Mouse (Mus musculus): ENCODE measurements around the gene Grasp. TPM values are rescaled to one million over a fixed set of nuclear protein-coding genes. Genes with fewer than 3 reads are reported as not detected.

Grasp gene
- total RNA-seq (2015) (0.98 and 1.1 TPM in 2 replicates), total RNA-seq (2017) (1.00 and 1.1 TPM in 2 replicates)

GRCm38 (mm10) chr15:101224006-101224906 is at the start of gene Grasp:
TSS of gene Grasp (plus strand) at chr15:101224188.
- ATAC-seq (replicated peaks; ENCODE audit: poor library complexity) = peak; percentile 81

GRCm38 (mm10) chr15:101174294-101175130 is 49.5 kb upstream of the Grasp start:
- ATAC-seq (replicated peaks; ENCODE audit: poor library complexity) = no peak

DNA sequence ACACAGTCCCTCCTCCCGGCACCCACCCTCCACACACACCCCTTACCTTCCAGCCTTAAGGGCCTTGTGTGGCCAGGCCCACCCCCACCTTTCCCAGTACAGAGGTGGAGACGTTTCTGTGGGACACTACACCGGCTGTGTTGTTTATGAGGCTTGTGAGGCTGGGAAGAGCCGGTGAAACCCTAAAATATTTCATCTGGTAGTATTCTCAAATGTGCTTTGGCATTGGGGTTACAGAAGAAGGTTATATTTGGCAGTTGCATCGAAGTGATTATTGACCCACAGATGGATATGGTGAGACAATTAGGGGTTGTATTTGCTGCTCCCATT is 48.9 kb upstream of the Grasp start:
- no peak for ATAC-seq (replicated peaks; ENCODE audit: poor library complexity)

DNA sequence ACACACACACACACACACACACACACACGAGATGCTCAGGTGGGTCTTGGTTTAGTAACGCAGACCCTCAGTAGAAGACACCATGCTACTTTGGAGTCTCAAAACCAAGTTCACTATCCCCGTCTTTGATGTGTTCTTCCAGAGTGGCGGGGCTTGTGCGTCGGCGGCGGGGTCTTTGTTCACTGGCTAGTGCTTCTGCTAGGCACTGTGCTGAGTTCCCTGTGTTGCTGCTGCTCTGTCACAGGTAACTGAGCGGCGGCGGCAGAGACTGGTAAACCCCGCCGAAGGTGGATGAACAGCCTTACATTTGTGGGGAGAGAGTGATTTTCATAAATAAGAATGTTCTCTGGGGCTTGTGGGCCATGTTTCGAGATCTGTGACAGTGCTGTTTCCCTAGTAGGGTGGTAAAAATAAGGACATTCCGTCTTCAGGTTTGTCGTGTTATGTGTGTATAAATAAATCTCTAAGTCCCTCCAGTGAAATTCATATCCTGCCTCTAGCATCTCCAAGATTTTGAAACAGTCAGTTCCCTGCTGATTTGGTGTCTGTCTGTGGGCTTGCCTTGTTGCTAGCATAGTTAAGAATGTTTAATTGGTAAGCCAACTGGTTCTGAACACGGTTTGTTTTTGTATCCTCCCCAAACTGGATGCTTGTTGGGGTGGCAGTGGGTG is 48.2 kb upstream of the Grasp start:
- no peak for ATAC-seq (replicated peaks; ENCODE audit: poor library complexity)

DNA sequence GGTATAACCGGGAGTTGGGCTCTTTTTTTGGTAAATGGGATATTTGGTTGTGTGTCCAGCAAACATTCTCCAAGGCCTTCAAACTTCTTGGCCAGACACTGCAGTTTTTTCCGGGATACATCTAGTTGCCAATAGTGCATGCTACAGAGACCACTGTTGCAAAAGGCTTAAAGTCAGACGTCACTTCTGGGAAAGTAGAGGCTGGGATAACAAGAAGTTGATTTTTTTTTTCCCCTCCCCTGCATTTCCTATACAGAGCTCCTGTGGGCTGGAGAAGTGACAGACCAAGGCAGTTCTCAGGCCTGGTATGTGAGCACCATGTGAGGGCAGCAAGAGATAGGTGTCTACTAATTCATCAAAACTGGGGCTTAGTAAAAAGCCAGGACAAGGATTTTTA is 47.7 kb upstream of the Grasp start:
- no peak for ATAC-seq (replicated peaks; ENCODE audit: poor library complexity)

GRCm38 (mm10) chr15:101176795-101177691 is 46.9 kb upstream of the Grasp start:
- ATAC-seq (replicated peaks; ENCODE audit: poor library complexity) = peak; percentile 18

DNA sequence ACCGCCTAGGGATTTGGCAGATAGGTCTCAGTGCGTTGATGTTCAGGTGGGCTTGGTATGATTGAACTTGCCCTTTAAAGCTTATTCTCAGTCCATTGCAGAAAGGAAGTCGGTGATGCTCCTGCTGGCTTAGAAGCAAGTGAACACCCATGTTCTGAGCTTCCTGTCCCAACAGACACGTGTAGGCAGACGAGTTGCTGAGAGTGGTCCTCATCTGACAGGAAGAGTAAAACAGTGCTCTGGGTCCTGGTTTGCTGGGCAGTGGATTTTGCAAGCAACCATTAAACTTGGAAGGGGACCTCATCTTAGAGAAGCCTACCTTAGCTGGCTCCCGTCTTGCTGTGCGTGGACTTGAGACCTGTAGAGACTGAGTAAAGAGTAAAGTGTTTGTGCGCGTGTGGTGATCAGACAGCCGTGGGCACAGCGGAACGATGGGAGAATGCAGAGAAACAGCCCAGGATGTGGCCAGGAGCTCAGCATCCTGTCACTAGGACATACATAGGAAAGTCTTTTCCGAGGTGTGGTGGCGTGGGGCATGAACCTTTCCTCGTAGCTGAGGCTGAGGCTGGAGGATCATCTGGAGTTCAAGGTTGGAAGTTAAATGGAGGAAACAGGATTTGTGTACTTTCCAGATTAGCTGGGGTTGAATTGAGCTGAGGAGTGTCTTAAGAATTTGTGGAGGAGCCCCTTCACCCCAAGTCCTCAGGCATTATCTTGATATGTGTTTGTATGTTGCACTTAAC is 43.5 kb upstream of the Grasp start:
- no peak for ATAC-seq (replicated peaks; ENCODE audit: poor library complexity)

DNA sequence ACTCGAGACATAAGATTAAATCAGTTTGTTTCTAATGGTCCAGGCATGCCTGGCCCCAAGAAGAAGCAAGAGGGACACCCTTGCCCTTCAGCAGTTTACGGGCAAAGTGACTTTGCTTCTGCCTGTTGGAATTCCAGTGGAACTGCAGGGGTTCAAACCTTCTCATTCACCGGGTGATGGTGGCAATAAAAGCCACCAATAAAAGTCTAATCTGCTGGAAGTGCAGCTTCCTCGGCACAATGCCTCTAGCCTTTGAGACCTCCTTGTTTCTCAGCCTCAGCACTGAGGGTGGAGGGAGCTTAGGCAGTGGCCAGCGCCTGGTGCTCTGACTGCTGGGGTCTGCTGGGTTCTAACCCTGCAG is 42.9 kb upstream of the Grasp start:
- ATAC-seq (replicated peaks; ENCODE audit: poor library complexity) = no peak

DNA sequence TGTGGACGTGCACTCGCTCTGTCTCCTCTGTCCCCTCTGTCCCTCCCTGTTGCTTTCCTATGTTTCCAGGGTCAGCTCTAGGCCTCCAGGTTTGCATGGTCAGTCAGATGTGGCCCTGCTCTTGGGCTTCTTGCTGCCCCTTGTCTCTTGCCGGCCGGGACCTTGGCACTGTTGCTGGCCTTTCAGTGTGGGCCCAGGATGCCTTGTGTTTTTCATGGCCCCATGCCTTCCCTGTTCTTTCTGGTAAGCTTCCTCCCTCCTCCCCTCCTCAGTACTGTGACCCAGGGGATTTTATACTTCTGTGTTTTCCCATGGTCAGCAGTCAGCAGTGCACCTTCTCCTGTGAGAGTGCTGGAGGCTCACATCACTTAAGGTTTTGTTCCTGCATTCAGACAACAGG is 42.5 kb upstream of the Grasp start:
- no peak for ATAC-seq (replicated peaks; ENCODE audit: poor library complexity)

DNA sequence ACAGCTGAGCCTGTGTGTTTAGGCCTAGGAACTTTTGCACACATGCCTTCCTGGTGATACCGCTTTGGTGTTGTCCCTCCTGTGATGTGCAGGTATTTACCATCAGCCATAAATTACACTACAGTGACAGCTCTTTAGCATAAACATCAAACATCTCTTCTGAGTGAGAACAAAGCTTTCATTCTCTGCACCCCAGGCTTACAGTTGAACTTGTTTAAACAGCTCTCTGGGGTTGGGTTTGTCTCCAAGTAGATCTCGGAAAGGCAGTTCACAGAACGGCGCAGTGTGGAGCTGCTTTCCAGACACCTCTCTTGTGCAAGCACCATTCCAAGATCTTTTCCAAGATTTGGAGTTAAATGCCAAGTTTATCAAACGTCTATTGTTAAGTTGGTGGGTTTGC is 41.3 kb upstream of the Grasp start:
- no peak for ATAC-seq (replicated peaks; ENCODE audit: poor library complexity)

GRCm38 (mm10) chr15:101184300-101184699 is 39.7 kb upstream of the Grasp start:
- no peak for ATAC-seq (replicated peaks; ENCODE audit: poor library complexity)

GRCm38 (mm10) chr15:101185549-101185948 is 38.4 kb upstream of the Grasp start:
- no peak for ATAC-seq (replicated peaks; ENCODE audit: poor library complexity)

DNA sequence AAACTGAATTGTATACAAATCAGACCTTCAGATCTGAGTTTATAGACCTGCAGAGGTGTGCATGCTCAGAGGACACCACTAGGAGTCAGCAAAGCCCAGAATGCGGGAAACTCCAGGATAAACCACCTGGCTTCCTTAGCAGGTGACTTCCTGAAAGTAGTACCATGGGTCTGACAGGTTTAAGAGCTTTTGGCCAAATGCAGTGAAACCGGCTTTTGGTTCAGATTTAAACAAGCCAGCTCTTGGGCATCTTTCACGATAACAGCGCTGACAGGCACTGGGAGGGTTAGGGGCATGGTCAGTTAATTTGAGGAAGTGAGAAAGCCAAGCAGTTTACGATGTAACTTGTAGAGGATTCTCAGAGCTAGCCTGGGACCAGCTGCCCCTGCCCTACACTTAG is 36.1 kb upstream of the Grasp start:
- peak; percentile 23; the same call in 1 of the 2 replicates for ATAC-seq (replicated peaks; ENCODE audit: poor library complexity)

GRCm38 (mm10) chr15:101189981-101190761 is 33.8 kb upstream of the Grasp start:
- ATAC-seq (replicated peaks; ENCODE audit: poor library complexity) = no peak

DNA sequence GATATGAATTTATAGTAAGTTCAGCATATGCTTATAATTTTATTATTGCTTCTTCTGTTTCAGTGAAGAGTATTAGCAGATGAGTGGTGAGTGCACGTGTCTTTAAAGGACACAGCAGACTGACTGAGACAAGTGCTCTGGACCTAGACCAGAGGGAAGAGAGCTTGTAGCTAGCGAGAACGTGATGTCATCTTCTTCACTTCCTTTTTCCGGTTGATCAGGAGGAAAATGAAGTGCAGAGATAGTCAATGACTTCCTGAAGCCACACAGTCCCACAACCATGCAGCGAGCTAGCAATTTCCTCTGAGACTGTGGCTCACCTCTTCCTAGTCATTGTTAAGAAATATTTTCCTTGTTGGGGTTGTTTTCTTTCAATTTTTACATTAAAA is 33.2 kb upstream of the Grasp start:
- peak; percentile 23; the same call in 1 of the 2 replicates for ATAC-seq (replicated peaks; ENCODE audit: poor library complexity)

DNA sequence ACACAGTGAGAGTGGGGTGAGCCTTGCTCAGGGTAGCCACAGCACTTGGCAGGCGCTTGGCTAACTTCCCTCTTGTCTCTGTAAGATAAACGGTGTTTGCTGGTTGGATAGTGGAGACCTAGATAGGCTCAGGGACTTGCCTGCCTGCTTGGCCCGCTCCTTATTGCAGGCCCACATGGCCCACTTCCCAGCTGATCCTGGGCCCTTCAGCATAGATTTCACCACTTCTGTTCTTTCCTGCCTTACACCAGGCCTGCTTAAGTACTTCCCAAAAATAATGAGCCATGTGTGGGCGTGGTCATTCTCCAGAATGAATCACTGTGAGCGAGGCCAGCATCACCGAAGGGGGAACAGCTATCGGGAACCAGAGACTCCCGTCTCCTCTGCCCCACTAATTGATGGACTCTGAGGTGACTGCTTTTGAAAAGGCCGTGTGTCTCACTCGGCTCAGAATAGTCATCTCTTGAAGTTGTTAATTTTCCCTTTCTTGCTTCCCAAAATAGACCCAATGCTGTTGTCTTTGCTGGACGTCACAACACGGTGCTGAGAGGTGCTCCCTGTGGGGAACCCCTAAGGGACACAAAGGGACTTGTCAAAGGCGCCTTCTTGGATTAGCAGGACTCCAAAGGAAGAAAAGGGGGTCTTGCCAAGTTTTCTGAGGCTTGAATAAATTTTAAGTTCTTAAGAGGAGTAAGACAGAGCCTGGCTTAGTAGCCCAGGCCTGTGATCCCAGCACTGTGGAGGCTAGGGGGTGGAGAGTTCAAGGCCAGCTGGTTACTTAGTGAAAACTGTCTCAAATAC is 32.3 kb upstream of the Grasp start:
- peak; percentile 74 for ATAC-seq (replicated peaks; ENCODE audit: poor library complexity)

GRCm38 (mm10) chr15:101192260-101192640 is 31.7 kb upstream of the Grasp start:
- ATAC-seq (replicated peaks; ENCODE audit: poor library complexity) = no peak

GRCm38 (mm10) chr15:101192651-101193050 is 31.3 kb upstream of the Grasp start:
- ATAC-seq (replicated peaks; ENCODE audit: poor library complexity) = no peak

Data from megakaryocyte progenitor cell, adult 5-6 weeks (primary cell).